Mouse (Mus musculus) gastrocnemius, adult 18-20 months (tissue): ENCODE data around the gene Zdhhc1. TPM values are rescaled to one million over a fixed set of nuclear protein-coding genes. Genes with fewer than 3 reads are reported as not detected.
A peak's percentile ranks its signal among the peaks of the same experiment; 100 is the strongest.

ENCODE experiments used
- DNase-seq: peaks from one replicate; pipeline ENCODE4 v3.0.0; 2021; ENCODE audit warnings: low spot score
- total RNA-seq, 2 experiments: library from RNA; stranded (reverse); gene quantifications; 2 replicates each; pipeline ENCODE4 v1.2.3; 2021

The Zdhhc1 gene
- total RNA-seq, 2 experiments from 2014 or later: 10.3 to 11.6 TPM

GRCm38 (mm10) chr8:105518436-105519313, 22.0 kb upstream of the Zdhhc1 start, which contains the start of gene Hsd11b2:
TSS of gene Hsd11b2 (plus strand) at chr8:105518755.
- peak; percentile 45 for DNase-seq

DNA sequence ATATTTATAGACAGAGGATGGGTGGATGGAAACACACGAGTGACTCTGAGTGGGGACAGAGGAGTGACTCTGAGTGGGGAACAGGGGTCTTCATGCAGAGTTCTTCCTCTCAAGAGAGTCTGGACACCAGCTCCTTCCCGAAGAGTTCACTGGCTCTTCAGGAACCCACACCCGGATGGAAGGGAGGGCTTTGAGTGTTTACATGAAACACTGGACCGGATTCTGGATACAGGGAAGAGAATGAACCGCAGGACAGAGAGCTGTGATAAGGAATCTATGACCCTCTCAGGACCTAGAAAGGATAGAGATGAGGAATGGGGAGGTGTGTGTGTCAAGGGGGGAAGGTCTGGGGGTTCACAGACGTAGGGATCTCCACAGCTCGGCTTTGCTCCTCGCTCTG, 20.6 kb upstream of the Zdhhc1 start:
- no peak for DNase-seq

GRCm38 (mm10) chr8:105516018-105516645, 19.4 kb upstream of the Zdhhc1 start:
- peak; percentile 83 for DNase-seq

- DNase-seq: peak; percentile 76
Measured at GRCm38 (mm10) chr8:105514656-105515055, 18.0 kb upstream of the Zdhhc1 start.

DNA sequence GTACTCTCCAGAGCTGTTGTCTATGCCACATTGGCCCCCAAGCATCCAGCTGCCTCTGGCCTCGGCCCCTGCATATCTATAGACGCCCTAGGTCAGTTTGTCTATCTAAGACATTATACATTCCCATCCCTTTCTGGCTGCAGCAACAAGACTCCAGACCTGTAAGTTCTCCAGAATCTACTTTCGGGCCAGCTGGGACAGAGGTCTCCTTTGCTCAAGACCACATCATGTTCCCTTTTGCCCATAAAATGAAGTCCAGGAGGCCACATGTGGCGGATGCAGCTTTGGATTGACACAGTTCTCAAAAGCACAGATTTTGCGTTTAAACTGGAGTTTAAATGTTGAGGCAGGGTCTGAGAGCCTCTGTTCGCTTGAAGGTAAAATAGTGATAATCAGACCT, 17.5 kb upstream of the Zdhhc1 start:
- no peak for DNase-seq

- no peak for DNase-seq
Measured at GRCm38 (mm10) chr8:105509997-105510735, 13.5 kb upstream of the Zdhhc1 start.

DNA sequence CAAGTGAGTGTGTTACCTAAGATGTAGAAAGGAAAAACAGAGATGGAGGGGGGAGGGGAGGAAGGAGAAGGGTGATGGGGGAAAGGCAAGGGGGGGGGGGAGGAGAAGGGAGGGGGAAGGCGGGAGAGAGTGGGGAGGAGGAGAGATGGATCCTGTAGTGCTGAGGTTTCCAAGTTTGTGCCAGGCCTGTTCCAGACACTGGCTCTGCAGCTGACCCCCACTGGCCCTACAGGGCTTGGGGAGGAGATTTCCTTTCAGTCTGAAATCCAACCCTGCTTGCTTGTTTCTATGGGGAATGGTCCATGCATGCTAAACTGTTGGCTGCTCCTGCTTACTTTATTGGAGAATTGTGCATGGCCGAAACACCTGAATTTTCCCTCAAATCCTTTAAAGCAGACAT, 12.1 kb upstream of the Zdhhc1 start:
- DNase-seq: no peak

DNA sequence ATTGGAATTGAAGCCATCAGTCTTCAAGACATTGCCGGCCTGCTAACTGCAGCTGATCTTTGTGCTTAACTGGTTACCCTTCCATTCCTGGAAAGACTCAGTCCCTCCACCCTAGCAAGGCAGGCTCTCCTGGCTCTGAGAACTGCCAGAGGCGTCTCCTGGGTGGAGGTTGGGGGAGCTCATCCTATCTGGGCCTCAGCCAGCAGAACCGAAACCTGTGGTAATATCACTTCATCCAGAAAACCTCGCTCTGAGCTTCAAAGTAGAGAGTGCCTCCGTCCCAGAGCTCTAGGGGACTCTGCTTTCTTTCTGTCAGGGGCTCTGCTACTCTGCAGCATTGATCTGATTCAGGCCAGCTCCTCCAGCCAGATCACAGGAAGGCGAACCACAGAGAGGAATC, 10.3 kb upstream of the Zdhhc1 start:
- no peak for DNase-seq

GRCm38 (mm10) chr8:105504617-105505016, 7.9 kb upstream of the Zdhhc1 start:
- no peak for DNase-seq

- no peak for DNase-seq
Measured at GRCm38 (mm10) chr8:105499787-105500186, 3.1 kb upstream of the Zdhhc1 start.

DNA sequence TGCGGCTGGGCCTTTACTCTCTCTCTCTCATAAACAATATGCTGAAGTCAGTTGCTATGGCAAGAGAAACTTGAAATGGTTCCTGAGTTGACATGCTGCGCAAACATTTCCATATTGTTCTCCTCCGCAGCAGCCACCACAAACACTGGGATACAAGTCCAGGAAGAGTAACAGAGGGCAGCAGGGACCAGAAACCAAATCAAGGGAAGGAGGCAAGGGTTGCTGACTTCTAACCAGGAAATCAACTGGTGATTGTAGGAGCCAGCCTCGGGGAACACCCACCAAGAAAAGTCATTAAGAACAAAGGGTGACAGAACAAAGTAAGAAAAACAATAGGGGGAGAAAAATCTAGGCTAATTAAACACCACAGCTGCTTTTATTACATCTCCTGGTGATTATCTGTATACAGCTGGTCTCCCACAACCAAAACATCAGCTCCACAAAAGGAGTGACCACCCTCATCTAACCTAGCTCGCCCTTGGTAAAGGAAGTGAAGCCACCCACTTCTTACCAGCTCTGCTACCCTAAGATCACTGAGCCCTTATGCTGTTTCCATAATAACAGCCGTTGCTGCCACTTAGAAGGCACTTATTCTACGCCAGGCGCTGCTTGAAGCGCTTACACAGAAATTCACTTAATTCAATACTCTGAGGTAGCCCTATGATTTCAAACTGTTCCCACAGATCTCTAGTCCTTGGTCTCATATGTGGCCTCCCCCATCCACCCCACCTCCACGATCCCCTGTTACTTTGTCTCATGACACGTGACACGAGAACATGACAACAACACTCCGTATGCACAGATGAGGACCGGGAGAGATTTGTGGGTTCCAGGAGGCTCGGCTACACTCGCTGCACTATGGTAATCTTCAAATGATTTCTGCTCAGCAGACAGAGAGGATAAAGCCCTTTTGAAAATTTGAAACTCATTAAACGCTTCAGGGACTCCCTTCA, 1.1 kb downstream of the Zdhhc1 start:
- DNase-seq: no peak

DNA sequence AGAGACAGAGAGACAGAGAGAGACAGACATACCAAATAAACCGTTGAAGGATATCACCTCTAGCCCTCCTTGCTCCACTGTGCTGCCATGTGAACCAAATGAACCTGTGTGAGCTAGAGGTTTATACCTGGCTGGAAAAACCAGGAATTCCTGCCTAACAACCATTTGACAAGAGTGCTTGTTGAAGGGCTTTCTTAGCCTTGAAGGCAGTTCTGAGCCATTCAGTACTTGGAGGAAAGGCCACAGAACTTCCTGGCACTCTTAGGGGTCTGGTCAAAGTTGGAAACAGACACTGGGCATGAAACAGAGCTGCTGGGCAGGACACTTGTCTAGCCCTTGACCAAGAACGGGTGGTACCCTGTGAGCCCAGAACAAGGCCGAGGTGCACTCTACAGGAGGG, 2.1 kb downstream of the Zdhhc1 start:
- DNase-seq: no peak

GRCm38 (mm10) chr8:105493495-105493894, 3.2 kb downstream of the Zdhhc1 start:
- DNase-seq: no peak

GRCm38 (mm10) chr8:105489281-105489680, 7.4 kb downstream of the Zdhhc1 start:
- DNase-seq: no peak

DNA sequence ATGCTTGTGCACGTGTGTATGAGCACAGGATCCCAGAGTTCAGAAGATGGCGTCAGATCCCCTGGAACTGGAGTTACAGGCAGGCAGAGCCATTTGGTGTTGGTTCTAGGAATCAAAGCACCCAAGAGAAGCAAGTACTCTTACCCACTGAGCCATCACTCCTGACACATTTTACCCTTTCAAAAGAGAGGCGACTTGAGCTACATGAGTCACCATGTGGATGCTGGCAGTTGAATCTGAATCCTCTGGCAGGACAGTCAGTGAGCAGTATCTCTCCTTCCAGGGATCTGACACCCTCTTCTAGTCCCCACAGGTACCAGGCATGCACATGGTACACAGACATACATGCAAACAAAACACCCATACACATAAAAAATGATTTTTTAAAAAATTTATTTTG, 8.6 kb downstream of the Zdhhc1 start:
- no peak for DNase-seq

- peak; percentile 84 for DNase-seq
Measured at GRCm38 (mm10) chr8:105484392-105484791, 12.3 kb downstream of the Zdhhc1 start.

DNA sequence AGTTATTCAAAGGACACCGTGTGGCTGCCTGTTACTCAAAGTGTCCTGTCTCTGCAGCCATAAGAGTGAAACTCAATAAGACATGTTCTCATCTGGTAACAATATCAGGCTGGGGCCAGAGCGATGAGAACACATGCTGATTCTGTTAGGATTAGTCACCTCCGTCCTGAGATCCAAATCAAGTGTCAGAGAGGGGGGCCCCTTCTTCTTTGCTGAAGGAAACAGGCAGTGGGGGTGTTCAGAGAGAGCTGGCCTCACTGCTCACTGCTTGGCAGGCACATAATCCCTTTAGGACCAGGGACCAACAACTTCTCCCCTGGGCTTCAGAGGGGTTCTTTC, 12.7 kb downstream of the Zdhhc1 start:
- peak; percentile 79 for DNase-seq

- peak; percentile 81 for DNase-seq
Measured at GRCm38 (mm10) chr8:105483212-105484029, 13.3 kb downstream of the Zdhhc1 start.

DNA sequence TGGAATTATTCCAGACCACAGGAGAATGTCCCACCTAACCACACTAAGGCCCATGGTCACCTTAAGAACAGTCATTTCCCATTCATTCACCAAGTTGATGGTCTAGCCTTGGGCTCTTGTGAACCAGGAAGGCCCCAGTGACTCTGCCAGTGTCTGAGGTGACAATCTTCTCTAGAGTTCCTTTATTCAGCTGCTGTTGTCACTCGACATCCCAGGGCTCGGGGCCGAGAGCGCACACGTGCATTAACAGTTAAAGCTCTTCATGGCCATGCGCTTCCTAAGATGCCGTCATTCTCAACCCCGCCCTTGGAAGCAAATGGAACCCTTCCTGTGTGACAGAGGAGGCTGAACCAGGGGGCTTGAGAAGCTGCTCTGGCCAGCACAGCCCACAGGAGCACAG, 14.6 kb downstream of the Zdhhc1 start:
- no peak for DNase-seq

DNA sequence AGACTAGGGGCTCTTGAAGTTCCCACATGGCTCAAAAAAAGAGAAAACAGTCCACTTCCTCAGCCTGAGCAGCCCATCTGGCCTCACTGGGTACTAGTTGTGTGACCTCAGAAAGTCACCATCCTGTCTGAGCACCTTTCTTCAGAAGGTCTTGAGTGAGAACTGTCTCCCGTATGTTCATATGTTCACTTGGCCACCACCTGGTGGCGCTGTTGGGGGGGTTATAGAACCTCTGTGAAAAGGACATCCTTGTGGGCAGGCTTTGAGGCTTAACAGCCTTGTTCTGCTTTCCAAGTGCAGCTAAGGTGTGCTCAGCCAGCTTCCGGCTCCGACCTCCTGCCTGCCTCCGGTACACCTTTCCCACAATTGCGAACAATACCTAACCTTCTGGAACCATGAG, 15.2 kb downstream of the Zdhhc1 start:
- no peak for DNase-seq
